Mouse (Mus musculus) T-helper 17 cell (primary cell): ENCODE measurements around the gene Mtmr10.

Experiments used
- in situ Hi-C, 2 experiments: fragments of 300-600 bp; cut with MboI, MseI; formaldehyde crosslinking; loops; 1 replicate in 1 of 2; 2 replicates in 1 of 2; pipeline ENCODE4 v1.15.1; 2025; ENCODE audit warnings: high pct_unique_total_duplicates in 2 of 2

Mtmr10 gene

GRCm38 (mm10) chr7:64290431-64290830, 3.0 kb downstream of the Mtmr10 start:
- in situ Hi-C loops, result no loop called here

GRCm38 (mm10) chr7:64291722-64292121, 4.3 kb downstream of the Mtmr10 start:
- in situ Hi-C loops, result no loop called here

GRCm38 (mm10) chr7:64296286-64297010, 9.0 kb downstream of the Mtmr10 start:
- in situ Hi-C loops, result no loop called here

GRCm38 (mm10) chr7:64310241-64310640, 22.8 kb downstream of the Mtmr10 start:
- in situ Hi-C loops, result loop anchor here in 1 of 2 experiments (10.0 kb wide), 1 partner anchor 555 kb away; no protein-coding TSS in a partner anchor

GRCm38 (mm10) chr7:64310756-64311155, 23.3 kb downstream of the Mtmr10 start:
- in situ Hi-C loops, result loop anchor here in 1 of 2 experiments (10.0 kb wide), 1 partner anchor 556 kb away; no protein-coding TSS in a partner anchor

- in situ Hi-C loops, result loop anchor here in 1 of 2 experiments (10.0 kb wide), 1 partner anchor 558 kb away; no protein-coding TSS in a partner anchor
Observed at GRCm38 (mm10) chr7:64312811-64313210, 25.4 kb downstream of the Mtmr10 start.

- in situ Hi-C loops, result no loop called here
Observed at GRCm38 (mm10) chr7:64321125-64321524, 33.7 kb downstream of the Mtmr10 start.

- in situ Hi-C loops, result no loop called here
Observed at GRCm38 (mm10) chr7:64321658-64322057, 34.2 kb downstream of the Mtmr10 start.

GRCm38 (mm10) chr7:64326892-64327291, 39.4 kb downstream of the Mtmr10 start:
- in situ Hi-C loops, result loop anchor here in 1 of 2 experiments (25.0 kb wide), 1 partner anchor 1735 kb away; the partner anchor contains the start of gene Snrpa1

- in situ Hi-C loops, result loop anchor here in 1 of 2 experiments (25.0 kb wide), 1 partner anchor 1735 kb away; the partner anchor contains the start of gene Snrpa1
Observed at GRCm38 (mm10) chr7:64327486-64327885, 40.0 kb downstream of the Mtmr10 start.

GRCm38 (mm10) chr7:64331309-64331708, 43.9 kb downstream of the Mtmr10 start:
- in situ Hi-C loops, result loop anchor here in 1 of 2 experiments (25.0 kb wide), 1 partner anchor 1731 kb away; the partner anchor contains the start of gene Snrpa1

- in situ Hi-C loops, result loop anchor here in 1 of 2 experiments (25.0 kb wide), 1 partner anchor 1730 kb away; the partner anchor contains the start of gene Snrpa1
Observed at GRCm38 (mm10) chr7:64332686-64333085, 45.2 kb downstream of the Mtmr10 start.

- in situ Hi-C loops, result loop anchor here in 1 of 2 experiments (25.0 kb wide), 1 partner anchor 1714 kb away; the partner anchor contains the start of gene Snrpa1
Observed at GRCm38 (mm10) chr7:64347813-64348212, 60.4 kb downstream of the Mtmr10 start.

- in situ Hi-C loops, result loop anchor here in 1 of 2 experiments (25.0 kb wide), 1 partner anchor 1713 kb away; the partner anchor contains the start of gene Snrpa1
Observed at GRCm38 (mm10) chr7:64349147-64349861, 61.9 kb downstream of the Mtmr10 start.

GRCm38 (mm10) chr7:64351087-64351486, 63.6 kb downstream of the Mtmr10 start:
- in situ Hi-C loops, result no loop called here

- in situ Hi-C loops, result no loop called here
Observed at GRCm38 (mm10) chr7:64354206-64354605, 66.8 kb downstream of the Mtmr10 start.

- in situ Hi-C loops, result no loop called here
Observed at GRCm38 (mm10) chr7:64356661-64357060, 69.2 kb downstream of the Mtmr10 start.

- in situ Hi-C loops, result no loop called here
Observed at GRCm38 (mm10) chr7:64357405-64357804, 70.0 kb downstream of the Mtmr10 start.

- in situ Hi-C loops, result no loop called here
Observed at GRCm38 (mm10) chr7:64358666-64359065, 71.2 kb downstream of the Mtmr10 start.

- in situ Hi-C loops, result no loop called here
Observed at GRCm38 (mm10) chr7:64359943-64360585, 72.6 kb downstream of the Mtmr10 start.

GRCm38 (mm10) chr7:64360586-64360945, 73.1 kb downstream of the Mtmr10 start:
- in situ Hi-C loops, result no loop called here

- in situ Hi-C loops, result no loop called here
Observed at GRCm38 (mm10) chr7:64365863-64366262, 78.4 kb downstream of the Mtmr10 start.
